9 mouse cellular contexts compared by ENCODE assay signal in genomic region chr2:25000544-25001235, GRCm38 (mm10). TPM values are rescaled to one million over a fixed set of nuclear protein-coding genes. Genes with fewer than 3 reads are reported as not detected.
DNase-seq lines count a peak whose midpoint lies in the region; ATAC-seq and TF ChIP-seq lines count a peak whose summit lies in the region.
"Had no signal": no experiment of that assay in that cellular context is flagged by ENCODE, and none has a peak within 500 bp of the region (broad histone marks: within the 10 kb centered on the region; RNA-seq: fewer than 3 reads in every experiment).

No protein-coding gene starts in this region.

- H3K27ac ChIP-seq in cerebellum, adult 2 months (ENCODE audit: insufficient read depth, low read length) = no peak overlapping the region
- H3K27ac ChIP-seq in left cerebral cortex, adult 2 months = no peak overlapping the region
- H3K27ac ChIP-seq in hindbrain, postnatal 0 days = no peak overlapping the region
- no peak overlapping the region for H3K27ac ChIP-seq in forebrain, embryonic 12.5 days
- H3K27ac ChIP-seq: midbrain, embryonic 12.5 days had no signal

- intact Hi-C loops in left cerebral cortex, adult 2 months (cut with DNase I) = no loop called here

- 36% methylated on average over 3 of the region's 3 CpGs for WGBS in cerebellum, adult 2 months
- 63% methylated on average over 3 of the region's 3 CpGs for WGBS in hindbrain, postnatal 0 days
- 87% methylated on average over 3 of the region's 3 CpGs for whole genome bisulfite sequencing in forebrain, embryonic 12.5 days

- H3K9ac ChIP-seq in hindbrain, postnatal 0 days (replicated peaks; ENCODE audit: low read length) = no peak overlapping the region
- no peak overlapping the region for H3K9ac ChIP-seq in forebrain, embryonic 12.5 days
- H3K9ac ChIP-seq: midbrain, embryonic 12.5 days had no signal

- DNase-seq in cerebellum, adult 2 months = no peak
- DNase-seq in cerebellum, adult 11-12 months = no peak
- DNase-seq in left cerebral cortex, adult 2 months (ENCODE audit: extremely low spot score in 1 of 2, low spot score in 2 of 2) = no peak
- no peak for DNase-seq in left cerebral cortex, adult 11 months (ENCODE audit: low spot score)
- DNase-seq in adrenal gland, postnatal 10 days = peak; percentile 74
- DNase-seq in hindbrain, postnatal 0 days (ENCODE audit: low spot score) = peak; percentile 47

- peak; percentile 55; the same call in 1 of the 2 replicates for ATAC-seq in hindbrain, postnatal 0 days
- peak; percentile 84 for ATAC-seq in megakaryocyte-erythroid progenitor cell, adult 5-6 weeks (replicated peaks; ENCODE audit: low FRiP score, low TSS enrichment, poor library complexity, severe bottlenecking)
- no peak for ATAC-seq in forebrain, embryonic 12.5 days (ENCODE audit: low FRiP score)

- no peaks in the 10 kb centered on the region for H3K4me1 ChIP-seq in cerebellum, adult 2 months (ENCODE audit: control insufficient read depth, insufficient read depth, low read length)
- no peaks in the 10 kb centered on the region for H3K4me1 ChIP-seq in hindbrain, postnatal 0 days (ENCODE audit: insufficient read depth, low read length)
- H3K4me1 ChIP-seq in forebrain, embryonic 12.5 days = no peaks in the 10 kb centered on the region
- H3K4me1 ChIP-seq: midbrain, embryonic 12.5 days had no signal

- no peak overlapping the region for H3K4me3 ChIP-seq in cerebellum, adult 2 months (replicated peaks; ENCODE audit: insufficient read depth, low read depth, low read length)
- no peak overlapping the region for H3K4me3 ChIP-seq in left cerebral cortex, adult 2 months
- H3K4me3 ChIP-seq in hindbrain, postnatal 0 days (ENCODE audit: low read length) = no peak overlapping the region
- no peak overlapping the region for H3K4me3 ChIP-seq in forebrain, embryonic 12.5 days (replicated peaks)
- H3K4me3 ChIP-seq: midbrain, embryonic 12.5 days had no signal

- H3K9me3 ChIP-seq in hindbrain, postnatal 0 days (ENCODE audit: low read length) = no peaks in the 10 kb centered on the region
- no peaks in the 10 kb centered on the region for H3K9me3 ChIP-seq in forebrain, embryonic 12.5 days
- H3K9me3 ChIP-seq: midbrain, embryonic 12.5 days had no signal

- no peaks in the 10 kb centered on the region for H3K36me3 ChIP-seq in hindbrain, postnatal 0 days (ENCODE audit: insufficient read depth, low read length)
- H3K36me3 ChIP-seq in forebrain, embryonic 12.5 days (replicated peaks) = no peaks in the 10 kb centered on the region
- H3K36me3 ChIP-seq: midbrain, embryonic 12.5 days had no signal

- TF ChIP-seq CTCF in cerebellum, adult 2 months (IDR thresholded peaks at IDR 0.05; ENCODE audit: borderline replicate concordance, insufficient read depth, low read depth, low read length) = peak; percentile 57; the same call in 1 of the 2 replicates
- TF ChIP-seq CTCF in left cerebral cortex, adult 2 months (IDR thresholded peaks at IDR 0.05) = peak; percentile 63
- peak; percentile 71 for TF ChIP-seq CTCF in hindbrain, postnatal 0 days (IDR thresholded peaks at IDR 0.05; ENCODE audit: low read depth)

- no peaks in the 10 kb centered on the region for H3K27me3 ChIP-seq in cerebellum, adult 2 months (ENCODE audit: control insufficient read depth, insufficient read depth, low read length)
- H3K27me3 ChIP-seq in hindbrain, postnatal 0 days (ENCODE audit: insufficient read depth, low read length) = no peaks in the 10 kb centered on the region
- H3K27me3 ChIP-seq in forebrain, embryonic 12.5 days = no peaks in the 10 kb centered on the region
- H3K27me3 ChIP-seq: midbrain, embryonic 12.5 days had no signal

- H3K4me2 ChIP-seq in hindbrain, postnatal 0 days (ENCODE audit: low read depth, low read length) = no peak overlapping the region
- H3K4me2 ChIP-seq in forebrain, embryonic 12.5 days = no peak overlapping the region
- H3K4me2 ChIP-seq: midbrain, embryonic 12.5 days had no signal

- TF ChIP-seq POLR2A in cerebellum, adult 2 months (IDR thresholded peaks at IDR 0.05; ENCODE audit: borderline replicate concordance, insufficient read depth, low read length) = no peak

RNA-seq across cellular contexts. Expression of gene Pnpla7, which starts 24.9 kb away (rescaled TPM):
- 16.0 and 17.8 TPM in 2 replicates for polyA plus RNA-seq in cerebellum, adult 2 months (2012; rRNA removed)
- total RNA-seq in left cerebral cortex, adult 2 months (2021) = 10 to 100 TPM; 22.0 to 22.2 TPM
- 10 to 100 TPM; 37.4 to 43.1 TPM for total RNA-seq in adrenal gland, postnatal 10 days (2021)
- 6.7 and 7.6 TPM in 2 replicates for total RNA-seq in hindbrain, postnatal 0 days (2014; rRNA removed)
- 4.1 and 4.8 TPM in 2 replicates for polyA plus RNA-seq in hindbrain, postnatal 0 days (2015; fragmentation: Nextera tagmentation; extraction: Ambion mirVana)
- total RNA-seq in megakaryocyte-erythroid progenitor cell, adult 5-6 weeks (2014; fragmentation: Nextera tagmentation) = 52.9 and 61.2 TPM in 2 replicates
- total RNA-seq in megakaryocyte-erythroid progenitor cell, adult 5-6 weeks (2017) = 36.6 and 41.8 TPM in 2 replicates
- 3.3 and 4.4 TPM in 2 replicates for polyA plus RNA-seq in forebrain, embryonic 12.5 days (2016; fragmentation: Nextera tagmentation; extraction: Ambion mirVana)

RNA-seq across cellular contexts. Expression of gene Mrpl41, which starts 25.8 kb away (rescaled TPM):
- 137 and 140 TPM in 2 replicates for polyA plus RNA-seq in cerebellum, adult 2 months (2012; rRNA removed)
- 10 to 100 TPM; 70.3 to 76.3 TPM for total RNA-seq in left cerebral cortex, adult 2 months (2021)
- total RNA-seq in adrenal gland, postnatal 10 days (2021) = 100 to 1,000 TPM in 1 of 2 experiments, 10 to 100 TPM in 1; 95.2 to 101 TPM
- 52.0 and 52.7 TPM in 2 replicates for total RNA-seq in hindbrain, postnatal 0 days (2014; rRNA removed)
- 197 and 201 TPM in 2 replicates for polyA plus RNA-seq in hindbrain, postnatal 0 days (2015; fragmentation: Nextera tagmentation; extraction: Ambion mirVana)
- 80.8 and 117 TPM in 2 replicates for total RNA-seq in megakaryocyte-erythroid progenitor cell, adult 5-6 weeks (2014; fragmentation: Nextera tagmentation)
- 129 and 194 TPM in 2 replicates for total RNA-seq in megakaryocyte-erythroid progenitor cell, adult 5-6 weeks (2017)
- 132 and 143 TPM in 2 replicates for polyA plus RNA-seq in forebrain, embryonic 12.5 days (2016; fragmentation: Nextera tagmentation; extraction: Ambion mirVana)

RNA-seq across cellular contexts. Expression of gene Dph7, which starts 38.5 kb away (rescaled TPM):
- 34.3 and 39.7 TPM in 2 replicates for polyA plus RNA-seq in cerebellum, adult 2 months (2012; rRNA removed)
- total RNA-seq in left cerebral cortex, adult 2 months (2021) = 10 to 100 TPM; 29.7 to 32.4 TPM
- total RNA-seq in adrenal gland, postnatal 10 days (2021) = 10 to 100 TPM in 1 of 2 experiments, 1 to 10 TPM in 1; 10.0 to 16.0 TPM
- 38.9 and 45.8 TPM in 2 replicates for total RNA-seq in hindbrain, postnatal 0 days (2014; rRNA removed)
- 32.1 and 35.7 TPM in 2 replicates for polyA plus RNA-seq in hindbrain, postnatal 0 days (2015; fragmentation: Nextera tagmentation; extraction: Ambion mirVana)
- total RNA-seq in megakaryocyte-erythroid progenitor cell, adult 5-6 weeks (2014; fragmentation: Nextera tagmentation) = 21.0 and 24.9 TPM in 2 replicates
- 16.1 and 29.1 TPM in 2 replicates for total RNA-seq in megakaryocyte-erythroid progenitor cell, adult 5-6 weeks (2017)
- polyA plus RNA-seq in forebrain, embryonic 12.5 days (2016; fragmentation: Nextera tagmentation; extraction: Ambion mirVana) = 31.2 and 34.1 TPM in 2 replicates

RNA-seq across cellular contexts. Expression of gene Zmynd19, which starts 51.1 kb away (rescaled TPM):
- 18.2 and 19.5 TPM in 2 replicates for polyA plus RNA-seq in cerebellum, adult 2 months (2012; rRNA removed)
- 10 to 100 TPM; 36.8 to 37.9 TPM for total RNA-seq in left cerebral cortex, adult 2 months (2021)
- total RNA-seq in adrenal gland, postnatal 10 days (2021) = 10 to 100 TPM; 24.6 to 28.0 TPM
- total RNA-seq in hindbrain, postnatal 0 days (2014; rRNA removed) = 23.2 and 25.6 TPM in 2 replicates
- polyA plus RNA-seq in hindbrain, postnatal 0 days (2015; fragmentation: Nextera tagmentation; extraction: Ambion mirVana) = 19.2 and 21.0 TPM in 2 replicates
- total RNA-seq in megakaryocyte-erythroid progenitor cell, adult 5-6 weeks (2014; fragmentation: Nextera tagmentation) = 34.5 and 34.9 TPM in 2 replicates
- total RNA-seq in megakaryocyte-erythroid progenitor cell, adult 5-6 weeks (2017) = 69.9 and 75.2 TPM in 2 replicates
- polyA plus RNA-seq in forebrain, embryonic 12.5 days (2016; fragmentation: Nextera tagmentation; extraction: Ambion mirVana) = 21.8 and 21.9 TPM in 2 replicates

RNA-seq across cellular contexts. Expression of gene Nsmf, which starts 53.5 kb away (rescaled TPM):
- 203 and 244 TPM in 2 replicates for polyA plus RNA-seq in cerebellum, adult 2 months (2012; rRNA removed)
- 100 to 1,000 TPM; 442 to 471 TPM for total RNA-seq in left cerebral cortex, adult 2 months (2021)
- 10 to 100 TPM; 53.4 to 68.3 TPM for total RNA-seq in adrenal gland, postnatal 10 days (2021)
- total RNA-seq in hindbrain, postnatal 0 days (2014; rRNA removed) = 254 and 279 TPM in 2 replicates
- polyA plus RNA-seq in hindbrain, postnatal 0 days (2015; fragmentation: Nextera tagmentation; extraction: Ambion mirVana) = 152 and 159 TPM in 2 replicates
- 17.1 and 34.5 TPM in 2 replicates for total RNA-seq in megakaryocyte-erythroid progenitor cell, adult 5-6 weeks (2014; fragmentation: Nextera tagmentation)
- 5.9 and 21.1 TPM in 2 replicates for total RNA-seq in megakaryocyte-erythroid progenitor cell, adult 5-6 weeks (2017)
- polyA plus RNA-seq in forebrain, embryonic 12.5 days (2016; fragmentation: Nextera tagmentation; extraction: Ambion mirVana) = 103 and 112 TPM in 2 replicates

Comparison
In these comparisons a context has a peak if more than half of its experiments do, and no peak if none do; other contexts are left out.
1. DNase-seq: peak in adrenal gland, postnatal 10 days (single experiment) and hindbrain, postnatal 0 days (single experiment); none in cerebellum, adult 2 months (0 of 2), cerebellum, adult 11-12 months (single experiment), left cerebral cortex, adult 2 months (0 of 2) and left cerebral cortex, adult 11 months (single experiment).
2. Peak in every context shown above with its lines, with median percentiles within 50 percentile points of each other: CTCF ChIP-seq.